Mouse (Mus musculus) embryonic facial prominence, embryonic 10.5 days (tissue): ENCODE results near the gene Srsf3. TPM values are rescaled to one million over a fixed set of nuclear protein-coding genes. Genes with fewer than 3 reads are reported as not detected.
"Not testable (repeated sequence)": the region's sequence is repeated elsewhere in the genome, so short reads cannot be mapped to it uniquely, and the experiment has no call there.

Experiments
- DNase-seq: peaks from one replicate; pipeline ENCODE4 v3.0.0-alpha.2; 2017; ENCODE audit warnings: low spot score
- H3K27ac ChIP-seq: fragments of 300-500 bp; sonication (generic); replicated peaks from 2 replicates; pipeline ENCODE4 v1.5.1; 2016; ENCODE audit warnings: mild to moderate bottlenecking
- H3K27me3 ChIP-seq: fragments of 300-500 bp; sonication (generic); replicated peaks from 2 replicates; pipeline ENCODE4 v1.6.1; 2016; ENCODE audit warnings: low read depth, mild to moderate bottlenecking; ENCODE audit not compliant: poor library complexity, severe bottlenecking
- H3K36me3 ChIP-seq: fragments of 300-500 bp; sonication (generic); replicated peaks from 2 replicates; pipeline ENCODE4 v1.6.1; 2016; ENCODE audit warnings: mild to moderate bottlenecking, moderate library complexity
- H3K4me1 ChIP-seq: fragments of 300-500 bp; sonication (generic); 2 replicates; pipeline ENCODE4 v1.6.1; 2016
- H3K4me3 ChIP-seq: fragments of 300-500 bp; sonication (generic); 2 replicates; pipeline ENCODE4 v1.5.1; 2016; ENCODE audit warnings: mild to moderate bottlenecking, moderate library complexity
- H3K9me3 ChIP-seq: fragments of 300-500 bp; sonication (generic); 2 replicates; pipeline ENCODE4 v1.6.1; 2016; ENCODE audit warnings: mild to moderate bottlenecking
- WGBS: fragments of 180-500 bp; shearing (Covaris S2); methylation state at CpG from one replicate; pipeline ENCODE4 v1.1.7; 2016; 5-methylcytosine and 5-hydroxymethylcytosine counted together
- polyA plus RNA-seq: library from polyadenylated mRNA; unstranded; fragments of >200 nt; fragmentation: Nextera tagmentation; extraction: Ambion mirVana; gene quantifications from 2 replicates; pipeline ENCODE4 v1.2.1, GENCODE M21; 2016

The Srsf3 gene
- polyA plus RNA-seq, 1 experiment from 2014 or later: 831 TPM

DNA sequence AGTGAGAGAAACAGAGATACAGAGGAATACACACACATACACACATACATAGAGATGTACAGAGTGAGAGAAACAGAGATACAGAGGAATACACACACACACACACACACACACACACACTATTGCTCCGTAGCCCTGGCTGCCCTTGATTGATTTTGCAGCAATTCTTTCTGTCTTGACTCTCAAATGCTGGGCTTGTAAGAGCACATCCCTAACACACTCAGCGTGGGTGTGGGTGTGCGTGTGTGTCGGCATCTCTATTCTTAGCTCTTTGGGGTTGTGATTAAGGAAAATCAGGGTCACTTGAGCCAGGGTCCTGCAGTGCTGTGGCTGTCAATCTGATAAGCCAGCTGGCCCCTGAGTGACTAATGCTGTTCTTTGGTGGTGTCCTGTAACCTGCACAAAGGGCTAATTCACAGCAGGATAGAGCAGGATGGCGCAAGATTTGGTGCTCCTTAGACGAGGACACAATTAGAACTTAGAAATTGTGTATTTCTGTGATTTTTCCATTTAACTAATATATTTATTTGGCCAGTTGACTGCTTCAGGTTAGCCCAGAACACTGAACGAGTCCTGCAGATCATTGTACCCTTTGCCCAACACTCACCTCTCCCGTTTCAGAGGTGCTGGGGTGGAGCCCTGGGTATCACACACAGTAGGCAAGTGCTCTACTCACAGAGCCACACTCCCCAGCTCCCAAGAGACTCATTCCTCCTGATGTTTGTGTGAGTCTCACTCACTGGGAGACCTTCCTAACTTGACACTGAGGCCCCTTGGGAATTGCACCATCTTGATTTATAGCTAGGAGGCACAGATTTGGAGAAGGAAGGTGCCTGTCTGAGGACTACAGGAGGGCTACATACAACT lies 30.9 kb downstream of the Srsf3 start:
- H3K27me3 ChIP-seq: no peaks in the 10 kb centered on the region
- H3K36me3 ChIP-seq: no peaks in the 10 kb centered on the region
- H3K4me1 ChIP-seq: peaks cover 36% of the 10 kb centered on the region
- DNase-seq: no peak
- peak overlapping the region; percentile 37; the same call in 1 of the 2 replicates for H3K27ac ChIP-seq
- no peaks in the 10 kb centered on the region for H3K9me3 ChIP-seq
- no peak overlapping the region for H3K4me3 ChIP-seq
- 41% methylated on average over 8 of the region's 8 CpGs for WGBS

DNA sequence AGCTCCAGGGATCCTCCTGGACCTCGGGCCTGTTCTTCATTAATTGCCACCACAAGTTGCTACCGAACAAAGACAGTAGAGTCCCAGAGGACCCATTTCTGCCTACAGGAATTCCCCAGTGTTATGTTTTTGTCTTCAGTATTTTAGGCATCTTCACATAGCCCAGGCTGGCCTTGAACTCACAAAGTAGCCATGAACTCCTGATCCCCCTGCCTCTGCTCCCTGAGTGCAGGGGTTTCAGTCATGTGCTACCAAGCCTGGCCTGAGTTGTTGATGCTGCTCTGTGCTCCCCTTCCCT lies 31.5 kb downstream of the Srsf3 start:
- Histone ChIP-seq H3K4me3 (no peak overlapping the region), H3K9me3 (no peaks in the 10 kb centered on the region), H3K36me3 (no peaks in the 10 kb centered on the region), H3K4me1 (peaks cover 39% of the 10 kb centered on the region), H3K27me3 (no peaks in the 10 kb centered on the region), H3K27ac (no peak overlapping the region)
- DNase-seq: no peak
- WGBS: 62% methylated on average over 2 of the region's 2 CpGs

DNA sequence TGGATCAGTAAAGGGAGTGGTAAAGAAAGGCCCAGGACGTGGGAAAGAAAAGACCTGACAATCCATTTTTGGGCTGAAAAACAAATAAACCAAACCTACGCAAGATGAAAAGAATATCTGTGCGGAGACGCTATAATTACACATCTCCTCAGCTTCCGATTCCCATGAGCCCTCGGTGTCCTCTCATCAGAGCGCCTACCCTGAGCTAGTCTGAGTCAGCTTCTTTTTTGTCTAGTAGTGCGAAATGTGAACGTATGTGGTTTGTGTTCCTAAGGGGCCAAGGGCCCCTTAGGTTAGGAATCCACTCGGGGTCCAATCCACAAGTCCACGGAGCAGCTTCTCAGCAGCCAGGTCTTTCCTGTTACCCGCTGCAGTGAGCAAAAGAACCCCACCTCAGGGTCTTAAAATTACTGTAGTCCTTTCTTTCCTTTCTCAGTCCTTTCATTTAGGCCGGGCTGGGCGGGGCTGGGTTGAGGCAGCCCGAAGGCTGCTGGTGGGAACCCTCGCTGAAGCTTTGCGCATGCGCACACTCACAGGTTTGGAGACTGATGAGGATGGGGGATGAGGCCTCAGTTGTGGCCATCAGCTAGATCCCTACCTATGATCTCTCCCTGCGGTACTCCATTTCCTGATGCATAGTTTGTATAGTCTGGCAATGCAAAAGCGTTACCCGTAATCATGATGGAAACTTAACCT lies 33.0 kb downstream of the Srsf3 start:
- Histone ChIP-seq H3K27ac (no peak overlapping the region), H3K36me3 (no peaks in the 10 kb centered on the region), H3K9me3 (no peaks in the 10 kb centered on the region), H3K4me3 (no peak overlapping the region), H3K27me3 (no peaks in the 10 kb centered on the region), H3K4me1 (peaks cover 53% of the 10 kb centered on the region)
- WGBS: 77% methylated on average over 21 of the region's 21 CpGs
- no peak for DNase-seq

DNA sequence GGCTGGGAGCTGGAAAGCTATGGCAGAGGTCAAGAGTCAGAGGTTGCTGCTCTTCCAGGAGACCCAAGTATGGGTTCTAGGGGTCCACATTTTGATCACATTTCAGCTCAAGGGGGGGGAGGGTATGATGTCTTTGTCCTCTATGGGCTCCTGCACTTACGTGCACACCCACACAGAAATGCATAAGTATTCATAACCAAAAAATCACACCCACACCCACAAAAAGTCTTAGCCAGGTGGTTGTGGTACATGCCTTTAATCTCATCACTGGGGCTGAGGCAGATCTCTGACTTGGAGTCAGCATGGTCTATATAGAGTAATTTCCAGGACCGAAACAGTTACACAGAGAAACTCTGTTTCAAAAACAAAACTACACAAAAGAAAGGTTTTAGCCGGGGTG lies 33.5 kb downstream of the Srsf3 start:
- DNase-seq: no peak
- no peaks in the 10 kb centered on the region for H3K36me3 ChIP-seq
- H3K27me3 ChIP-seq: no peaks in the 10 kb centered on the region
- WGBS: 93% methylated on average over 3 of the region's 3 CpGs
- H3K4me3 ChIP-seq: no peak overlapping the region
- no peaks in the 10 kb centered on the region for H3K9me3 ChIP-seq
- H3K27ac ChIP-seq: no peak overlapping the region
- peaks cover 54% of the 10 kb centered on the region for H3K4me1 ChIP-seq

DNA sequence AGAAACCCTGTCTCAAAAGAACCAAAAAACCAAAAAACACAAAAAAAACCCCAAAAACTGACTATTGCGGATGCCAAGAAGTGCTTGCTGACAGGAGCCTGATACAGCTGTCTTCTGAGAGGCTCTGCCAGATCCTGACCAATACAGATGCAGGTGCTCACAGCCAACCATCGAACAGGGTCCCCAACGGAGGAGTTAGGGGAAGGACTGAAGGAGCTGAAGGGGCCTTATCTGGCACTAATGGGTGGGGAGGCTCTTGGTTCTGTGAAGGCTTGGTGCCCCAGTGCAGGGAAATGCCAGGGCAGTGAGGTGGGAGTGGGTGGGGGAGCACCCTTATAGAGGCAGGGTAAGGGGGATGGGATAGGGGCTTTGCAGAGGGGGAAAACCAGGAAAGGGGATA lies 35.0 kb downstream of the Srsf3 start:
- H3K9me3 ChIP-seq, H3K27ac ChIP-seq, DNase-seq, H3K27me3 ChIP-seq, H3K4me3 ChIP-seq, H3K36me3 ChIP-seq: not testable (repeated sequence)
- H3K4me1 ChIP-seq: peaks cover 54% of the 10 kb centered on the region
- 87% methylated on average over 3 of the region's 3 CpGs for WGBS

DNA sequence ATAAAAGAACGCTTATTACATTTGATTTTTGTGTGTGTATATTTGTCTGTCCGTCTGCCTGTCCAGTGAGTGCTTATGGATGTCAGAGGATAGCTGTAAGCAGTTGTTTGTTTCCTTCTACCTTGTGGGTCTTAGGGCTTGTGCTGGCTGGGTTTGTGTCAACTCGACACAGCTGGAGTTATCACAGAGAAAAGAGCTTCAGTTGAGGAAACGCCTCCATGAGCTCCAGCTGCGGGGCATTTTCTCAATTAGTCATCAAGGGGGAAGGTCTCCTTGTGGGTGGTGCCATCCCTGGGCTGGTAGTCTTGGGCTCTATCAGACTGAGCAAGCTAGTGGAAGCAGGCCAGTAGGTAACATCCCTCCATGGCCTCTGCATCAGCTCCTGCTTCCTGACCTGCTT lies 35.4 kb downstream of the Srsf3 start:
- H3K9me3 ChIP-seq: no peaks in the 10 kb centered on the region
- DNase-seq: no peak
- 57% methylated on average over 5 of the region's 5 CpGs for WGBS
- H3K4me1 ChIP-seq: peaks cover 54% of the 10 kb centered on the region
- peaks cover 3% of the 10 kb centered on the region; the same call in 1 of the 2 replicates for H3K27me3 ChIP-seq
- no peak overlapping the region for H3K27ac ChIP-seq
- H3K4me3 ChIP-seq: no peak overlapping the region
- H3K36me3 ChIP-seq: no peaks in the 10 kb centered on the region

DNA sequence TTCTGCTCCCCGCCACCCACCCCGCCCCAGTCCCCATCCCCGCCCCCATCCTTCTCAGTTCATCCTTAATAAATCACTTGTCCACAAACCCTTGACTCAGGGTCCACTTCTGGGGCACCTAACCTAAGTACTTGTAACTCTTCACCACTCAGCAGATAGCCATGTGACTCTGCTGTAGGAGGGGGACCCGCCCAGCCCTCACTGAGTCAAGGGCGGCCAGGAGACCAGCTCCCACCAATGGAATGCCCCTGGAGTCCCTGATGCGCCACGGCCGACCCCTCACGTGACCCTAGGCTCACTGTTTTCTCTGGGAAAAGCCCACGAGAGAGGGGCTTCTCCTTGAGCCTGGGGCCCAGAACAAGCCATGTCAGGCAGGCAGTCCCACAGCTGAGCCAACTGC lies 36.6 kb downstream of the Srsf3 start:
- H3K9me3 ChIP-seq: no peaks in the 10 kb centered on the region
- 54% methylated on average over 10 of the region's 10 CpGs for WGBS
- H3K27ac ChIP-seq: no peak overlapping the region
- peaks cover 52% of the 10 kb centered on the region for H3K4me1 ChIP-seq
- no peak for DNase-seq
- no peak overlapping the region for H3K4me3 ChIP-seq
- no peaks in the 10 kb centered on the region for H3K36me3 ChIP-seq
- H3K27me3 ChIP-seq: peaks cover 7% of the 10 kb centered on the region; the same call in 1 of the 2 replicates

DNA sequence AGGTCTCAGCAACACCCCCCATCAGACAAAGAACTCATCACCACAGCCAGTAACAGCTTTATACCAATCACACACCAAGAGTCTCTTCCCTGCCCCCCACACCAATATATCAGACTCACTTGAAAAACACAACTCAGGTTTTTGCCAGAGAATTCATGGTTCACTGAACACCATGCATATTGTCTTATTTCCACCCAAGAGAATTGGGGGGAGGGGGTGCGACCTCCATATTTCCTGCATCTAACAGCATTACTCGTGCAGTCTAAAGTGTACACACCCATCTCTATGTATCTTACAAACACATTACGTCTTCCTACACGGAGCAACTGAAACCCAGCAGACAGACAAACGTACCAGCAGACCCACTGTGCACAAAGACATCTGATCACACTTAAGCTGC lies 39.4 kb downstream of the Srsf3 start:
- peaks cover 50% of the 10 kb centered on the region for H3K4me1 ChIP-seq
- no peak overlapping the region for H3K27ac ChIP-seq
- H3K9me3 ChIP-seq: no peaks in the 10 kb centered on the region
- peaks cover 8% of the 10 kb centered on the region; the same call in 1 of the 2 replicates for H3K27me3 ChIP-seq
- no peaks in the 10 kb centered on the region for H3K36me3 ChIP-seq
- no peak overlapping the region for H3K4me3 ChIP-seq
- 79% methylated on average over 5 of the region's 5 CpGs for WGBS
- DNase-seq: no peak

DNA sequence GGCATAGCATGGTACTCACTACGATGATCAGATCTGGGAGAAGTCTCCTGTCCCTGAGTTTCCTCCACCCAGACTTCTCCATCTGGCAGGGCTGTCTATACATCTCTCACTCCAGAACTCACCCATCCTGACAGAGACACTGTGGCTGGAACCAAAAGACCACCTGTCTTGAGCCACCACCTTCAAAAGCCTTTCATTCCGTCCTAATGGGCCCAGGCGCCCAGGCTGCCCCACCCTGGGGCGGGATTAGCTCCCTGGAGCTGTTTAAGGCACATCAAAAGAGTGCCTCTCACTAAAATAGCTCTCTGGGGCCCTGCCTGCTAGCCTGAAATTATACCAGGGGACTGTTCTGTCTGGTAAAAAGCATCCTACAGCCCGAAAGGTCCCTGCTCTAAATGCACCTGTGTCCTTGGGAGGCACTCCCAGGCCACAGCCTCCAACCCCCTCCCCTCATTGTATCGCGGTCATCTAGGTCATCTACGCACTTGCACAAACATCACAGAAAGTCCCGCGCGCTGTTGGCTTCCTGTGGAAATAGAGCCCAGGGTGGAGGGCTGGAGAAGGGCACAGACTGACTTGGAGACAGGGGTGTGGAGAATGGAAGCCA lies 40.4 kb downstream of the Srsf3 start:
- peak overlapping the region; percentile 12; the same call in 1 of the 2 replicates for H3K4me3 ChIP-seq
- no peaks in the 10 kb centered on the region for H3K9me3 ChIP-seq
- H3K27ac ChIP-seq: 0 out of 2 replicates have a peak overlapping the region, but pooled peaks have one; percentile 6
- no peaks in the 10 kb centered on the region for H3K36me3 ChIP-seq
- H3K4me1 ChIP-seq: peaks cover 51% of the 10 kb centered on the region
- no peak for DNase-seq
- peaks cover 14% of the 10 kb centered on the region for H3K27me3 ChIP-seq
- WGBS: 16% methylated on average over 11 of the region's 11 CpGs

DNA sequence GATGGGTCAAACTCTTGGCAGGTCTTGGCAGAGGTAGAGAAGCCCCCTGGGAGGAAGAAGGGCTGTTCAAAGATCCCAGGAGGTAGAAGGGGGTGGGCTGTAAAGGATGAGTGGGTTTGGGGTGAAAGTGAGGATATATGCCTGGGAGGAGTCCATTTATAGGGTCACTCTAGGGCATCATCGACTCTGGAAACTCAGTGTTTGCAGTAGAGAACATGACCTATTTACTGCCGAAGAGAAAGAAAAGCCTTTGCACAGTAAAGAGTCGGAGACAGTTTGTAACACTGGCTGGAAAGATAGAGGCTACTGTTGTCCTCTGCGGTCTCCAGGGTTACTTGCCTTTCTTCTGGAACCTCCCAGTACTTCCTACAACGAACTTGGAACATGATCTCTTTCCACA lies 40.9 kb downstream of the Srsf3 start:
- no peak for DNase-seq
- H3K4me1 ChIP-seq: peaks cover 53% of the 10 kb centered on the region
- no peaks in the 10 kb centered on the region for H3K9me3 ChIP-seq
- H3K4me3 ChIP-seq: peak overlapping the region; percentile 12; the same call in 1 of the 2 replicates
- H3K27me3 ChIP-seq: peaks cover 18% of the 10 kb centered on the region
- 0 out of 2 replicates have a peak overlapping the region, but pooled peaks have one; percentile 6 for H3K27ac ChIP-seq
- WGBS: 56% methylated on average over 5 of the region's 5 CpGs
- H3K36me3 ChIP-seq: no peaks in the 10 kb centered on the region

DNA sequence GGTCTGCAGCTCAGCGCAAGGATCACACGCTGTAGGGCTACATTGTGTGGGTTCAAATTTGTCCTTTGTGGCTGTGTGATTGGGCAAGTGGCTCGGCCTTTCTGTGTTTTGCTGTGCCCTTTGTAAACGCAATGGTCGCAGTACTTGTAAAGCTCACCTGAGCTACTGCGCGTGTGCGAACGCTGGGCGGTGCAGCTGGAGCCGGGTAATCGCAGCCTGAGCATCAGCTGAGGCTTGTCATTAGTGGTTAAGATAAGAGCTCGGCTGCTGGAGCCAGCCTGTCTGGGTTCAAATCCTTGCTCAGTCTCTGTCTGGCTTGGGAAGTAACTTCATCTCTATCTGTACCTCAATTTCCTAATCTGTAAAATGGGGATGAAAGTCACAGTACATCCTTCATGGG lies 41.7 kb downstream of the Srsf3 start:
- no peak for DNase-seq
- H3K36me3 ChIP-seq: no peaks in the 10 kb centered on the region
- no peak overlapping the region for H3K27ac ChIP-seq
- no peak overlapping the region for H3K4me3 ChIP-seq
- peaks cover 53% of the 10 kb centered on the region for H3K4me1 ChIP-seq
- 74% methylated on average over 13 of the region's 13 CpGs for WGBS
- no peaks in the 10 kb centered on the region for H3K9me3 ChIP-seq
- peaks cover 26% of the 10 kb centered on the region for H3K27me3 ChIP-seq

DNA sequence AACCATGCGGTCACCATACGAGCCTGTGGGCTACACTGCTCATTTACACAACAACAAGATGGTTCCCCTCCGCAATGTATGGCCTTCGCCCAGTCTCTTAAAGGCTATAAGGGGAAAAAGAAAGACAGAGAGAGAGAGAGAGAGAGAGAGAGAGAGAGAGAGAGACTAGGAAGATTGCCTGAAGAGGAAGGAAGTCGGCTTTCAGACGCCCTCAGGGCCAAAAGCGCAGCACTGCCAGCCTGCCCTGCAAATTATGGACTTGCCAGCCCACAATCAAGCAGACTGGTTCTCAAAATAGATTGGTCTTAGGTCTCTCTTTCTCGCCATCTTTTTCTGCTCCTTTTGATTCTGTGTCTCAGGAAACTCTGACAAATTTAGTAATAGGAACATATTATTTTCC lies 43.8 kb downstream of the Srsf3 start:
- DNase-seq: no peak
- Histone ChIP-seq H3K4me1 (peaks cover 47% of the 10 kb centered on the region), H3K27ac (no peak overlapping the region), H3K4me3 (no peak overlapping the region), H3K9me3 (no peaks in the 10 kb centered on the region), H3K36me3 (no peaks in the 10 kb centered on the region), H3K27me3 (peaks cover 48% of the 10 kb centered on the region)
- WGBS: 80% methylated on average over 8 of the region's 8 CpGs
